Mouse (Mus musculus): ENCODE measurements around the gene Akr1b10. TPM values are rescaled to one million over a fixed set of nuclear protein-coding genes. Genes with fewer than 3 reads are reported as not detected.

Akr1b10 gene
- polyA plus RNA-seq, 1 experiment: 2.4 TPM

DNA sequence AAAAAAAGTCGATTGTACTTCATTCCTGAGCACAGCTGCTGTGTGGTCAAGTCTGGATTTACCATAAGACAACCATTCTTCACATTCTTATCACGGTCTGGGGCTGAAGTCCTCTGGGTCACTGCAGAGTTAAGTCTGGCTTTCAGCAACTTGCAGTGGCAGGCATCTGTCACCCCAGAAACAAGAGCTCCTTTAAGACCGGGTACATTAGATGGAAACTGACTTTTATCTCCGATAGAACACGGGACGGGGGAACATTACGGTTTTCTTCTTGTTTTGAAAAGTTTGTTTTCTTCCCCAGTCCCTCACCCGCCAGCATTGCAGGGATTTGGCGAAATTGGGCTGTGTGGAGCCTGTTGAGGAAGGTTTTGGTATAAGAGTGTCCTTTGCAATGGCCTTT is 28.2 kb upstream of the Akr1b10 start:
- TF ChIP-seq GATA1 (IDR thresholded peaks at IDR 0.05; ENCODE audit: low read length): no peak

DNA sequence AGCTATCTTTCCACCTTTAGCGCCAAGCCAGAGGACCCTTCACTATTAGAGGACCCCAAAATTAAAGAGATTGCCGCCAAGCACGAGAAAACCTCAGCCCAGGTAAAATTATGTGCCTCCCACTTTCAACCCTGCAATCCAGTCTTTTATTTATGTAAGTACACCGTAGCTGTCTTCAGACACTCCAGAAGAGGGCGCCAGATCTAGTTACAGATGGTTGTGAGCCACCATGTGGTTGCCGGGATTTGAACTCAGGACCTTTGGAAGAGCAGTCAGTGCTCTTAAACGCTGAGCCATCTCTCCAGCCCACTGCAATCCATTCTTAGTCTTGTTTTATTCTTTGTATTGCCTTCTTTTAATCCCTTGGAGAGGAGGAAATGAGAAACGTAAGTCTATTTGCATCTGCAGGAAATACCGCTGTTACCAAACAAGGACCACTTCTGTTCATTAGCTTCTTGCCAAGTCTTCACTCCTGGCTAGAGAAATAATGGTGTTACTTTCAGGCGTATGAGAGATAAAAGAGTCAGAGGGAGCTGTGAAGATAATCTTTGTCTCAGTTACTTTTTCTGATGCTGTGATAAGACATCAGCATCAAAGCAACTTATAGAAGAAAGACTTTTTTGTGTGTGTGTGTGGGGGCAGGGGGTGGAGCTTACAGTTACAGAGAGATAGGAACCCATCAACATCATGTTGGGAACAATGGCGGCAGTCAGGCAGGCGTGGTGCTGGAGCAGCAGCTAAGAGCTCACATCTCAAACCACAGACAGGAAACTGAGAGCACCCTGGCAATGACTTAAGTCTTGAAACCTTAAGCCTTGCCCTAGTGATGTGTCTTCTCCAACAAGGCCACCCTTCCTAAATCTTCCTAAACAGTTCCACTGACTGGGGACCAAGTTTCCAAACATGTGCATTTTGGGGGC is 19.5 kb upstream of the Akr1b10 start:
- TF ChIP-seq GATA1 (IDR thresholded peaks at IDR 0.05; ENCODE audit: low read length): no peak

DNA sequence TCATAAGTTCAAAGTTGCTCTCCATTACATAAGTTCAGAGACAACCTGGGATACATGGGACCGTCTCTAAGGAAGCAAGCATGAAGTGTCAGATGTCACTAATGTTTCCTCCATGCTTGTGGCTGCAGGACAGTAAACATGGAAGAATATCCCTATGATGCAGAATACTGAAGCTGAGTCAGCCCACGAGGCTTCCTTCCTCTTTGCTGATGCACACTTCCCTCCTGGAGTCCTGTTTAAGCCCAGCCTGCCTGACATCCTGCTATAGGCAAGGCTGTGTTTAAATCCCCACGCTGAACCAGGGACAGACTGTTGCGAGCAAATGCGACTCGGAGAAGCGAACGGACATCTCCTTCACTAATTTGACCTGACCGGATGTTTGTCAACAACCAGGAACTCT is 16.0 kb upstream of the Akr1b10 start:
- no peak for TF ChIP-seq GATA1 (IDR thresholded peaks at IDR 0.05; ENCODE audit: low read length)

DNA sequence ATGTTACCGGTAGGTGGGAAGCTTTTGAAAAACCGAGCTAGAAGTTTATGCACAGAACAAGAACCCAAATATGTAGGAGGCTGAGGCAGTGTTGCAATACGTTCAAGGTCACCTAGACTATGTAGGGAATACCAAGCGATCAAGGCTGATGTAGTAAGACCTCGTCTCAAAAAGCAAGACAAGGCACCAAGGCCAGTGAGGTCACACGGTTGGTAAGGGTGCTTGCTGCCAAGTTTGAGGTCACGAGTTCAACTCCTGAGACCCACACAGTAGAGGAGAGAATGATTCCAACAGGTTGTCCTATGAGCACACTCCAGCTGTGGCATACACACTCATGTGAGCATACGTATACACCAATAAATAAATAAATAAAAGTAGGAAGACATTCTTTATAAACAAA is 13.9 kb upstream of the Akr1b10 start:
- TF ChIP-seq GATA1 (IDR thresholded peaks at IDR 0.05; ENCODE audit: low read length): no peak

DNA sequence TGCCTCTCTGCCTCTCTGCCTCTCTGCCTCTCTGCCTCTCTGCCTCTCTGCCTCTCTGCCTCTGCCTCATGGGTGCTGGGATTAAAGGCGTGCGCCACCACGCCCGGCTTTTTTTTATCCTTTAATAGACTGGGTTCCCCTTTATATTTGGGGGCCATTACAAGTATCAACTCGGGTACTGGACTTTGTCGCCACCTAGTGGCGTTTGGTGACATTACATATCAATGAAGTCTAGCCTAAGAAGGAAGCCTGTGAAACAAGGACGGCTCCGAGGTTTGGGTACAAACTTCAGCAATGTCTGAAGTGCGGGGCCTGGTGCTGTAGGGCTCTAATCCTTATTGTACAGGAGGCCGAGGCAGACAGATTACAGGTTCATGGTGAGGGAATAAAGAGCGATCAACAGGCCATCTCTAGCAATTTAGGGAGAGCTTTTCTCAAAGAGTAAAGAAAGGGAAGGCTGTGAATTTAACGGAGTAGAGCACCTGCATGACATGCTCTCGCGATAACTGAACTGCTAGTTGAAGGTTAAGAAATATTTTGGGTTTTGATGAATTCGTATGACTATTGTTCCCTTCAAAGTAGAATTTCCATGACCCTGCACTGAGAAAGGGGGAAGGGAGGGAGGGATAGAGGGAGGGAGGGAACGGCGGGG is 12.2 kb upstream of the Akr1b10 start:
- no peak for TF ChIP-seq GATA1 (IDR thresholded peaks at IDR 0.05; ENCODE audit: low read length)

GRCm38 (mm10) chr6:34373841-34374240 is 10.2 kb upstream of the Akr1b10 start:
- TF ChIP-seq GATA1 (IDR thresholded peaks at IDR 0.05; ENCODE audit: low read length): no peak

- no peak for TF ChIP-seq GATA1 (IDR thresholded peaks at IDR 0.05; ENCODE audit: low read length)
Measured at GRCm38 (mm10) chr6:34383401-34383800, 617 bp upstream of the Akr1b10 start.

DNA sequence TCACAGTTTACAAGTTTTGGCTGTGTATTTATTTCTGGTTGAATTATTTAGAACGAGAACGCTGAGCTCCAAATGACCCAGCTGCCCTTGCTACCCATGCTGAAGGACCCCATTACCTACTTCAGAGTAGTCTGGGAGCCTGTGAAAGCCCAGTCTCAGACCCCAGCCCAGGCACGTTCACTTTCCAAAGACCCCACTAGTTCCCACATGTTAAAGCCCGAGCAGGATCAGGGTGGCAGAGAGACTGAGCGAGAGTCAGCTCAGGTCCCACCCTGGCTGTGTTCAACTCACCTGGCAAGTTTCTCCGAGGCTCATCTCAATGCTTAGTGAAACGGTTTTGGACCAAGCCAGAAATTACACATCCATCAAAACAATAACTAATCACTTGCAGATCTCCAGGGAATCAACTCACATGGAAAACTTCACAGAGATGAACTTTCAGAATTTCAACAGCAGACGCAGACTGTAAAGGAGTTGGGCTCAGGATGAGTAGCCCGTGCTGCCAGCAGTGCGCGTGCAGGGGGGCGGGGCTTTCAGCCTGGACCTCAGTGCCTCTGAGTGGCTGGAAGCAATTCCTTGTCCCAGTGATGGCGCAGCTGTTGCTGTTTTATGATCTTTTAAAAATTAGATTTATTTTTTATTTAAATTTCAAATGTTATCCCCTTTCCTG is 818 bp downstream of the Akr1b10 start:
- TF ChIP-seq GATA1 (IDR thresholded peaks at IDR 0.05; ENCODE audit: low read length): no peak

DNA sequence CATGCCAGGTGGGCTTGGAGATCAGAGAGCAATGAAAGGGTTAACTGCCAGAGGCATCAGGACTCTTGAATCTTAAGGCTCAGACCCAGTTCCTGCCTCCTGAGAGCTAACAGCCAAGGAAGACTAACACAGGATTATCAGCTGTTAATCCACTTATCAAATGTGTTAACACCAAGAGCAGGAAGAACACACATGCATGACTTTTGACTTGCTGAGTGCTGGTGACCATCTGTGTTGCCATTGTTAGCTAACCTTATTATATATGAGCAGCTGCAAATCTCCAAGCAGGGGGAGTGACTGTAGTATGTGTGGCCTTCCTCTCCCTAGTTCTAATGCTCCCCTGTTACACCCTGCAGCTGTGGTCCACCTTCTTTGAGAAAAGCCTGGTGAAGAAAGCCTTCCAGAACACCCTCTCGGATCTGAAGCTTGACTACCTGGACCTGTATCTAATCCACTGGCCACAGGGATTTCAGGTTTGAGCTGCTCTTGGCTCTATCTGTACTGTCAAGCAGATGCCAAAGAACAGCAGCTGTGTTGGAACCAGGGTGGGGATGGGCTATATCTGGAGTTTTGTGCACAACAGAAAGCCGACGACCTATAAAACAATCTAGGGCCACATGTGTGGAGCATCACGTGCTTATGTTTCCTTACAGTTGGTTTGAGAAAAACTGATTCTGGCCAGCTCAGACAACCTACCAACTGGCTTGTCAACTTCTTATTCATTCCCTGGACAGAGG is 4.6 kb downstream of the Akr1b10 start:
- TF ChIP-seq GATA1 (IDR thresholded peaks at IDR 0.05; ENCODE audit: low read length): no peak

GRCm38 (mm10) chr6:34395897-34396296 is 11.9 kb downstream of the Akr1b10 start:
- no peak for TF ChIP-seq GATA1 (IDR thresholded peaks at IDR 0.05; ENCODE audit: low read length)

DNA sequence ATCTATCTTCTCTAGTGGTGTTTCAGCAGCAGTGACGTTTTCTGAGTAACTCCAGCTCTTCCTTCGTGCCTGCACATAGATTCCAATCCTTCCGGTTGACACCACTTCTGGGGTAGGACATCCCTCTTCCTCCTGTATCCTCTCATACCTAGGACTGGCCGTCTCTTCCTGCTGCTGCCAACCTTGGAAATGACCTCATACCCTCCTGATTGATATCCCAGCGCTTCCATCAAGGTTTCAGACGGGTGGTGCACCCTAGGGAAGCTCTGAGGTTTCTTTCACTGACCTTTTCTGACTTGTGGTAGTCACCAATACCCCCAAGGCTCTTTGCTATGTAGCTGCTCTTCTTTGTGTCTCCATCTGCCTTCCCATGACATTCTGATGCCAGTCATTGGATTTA is 14.4 kb downstream of the Akr1b10 start:
- TF ChIP-seq GATA1 (IDR thresholded peaks at IDR 0.05; ENCODE audit: low read length): no peak

DNA sequence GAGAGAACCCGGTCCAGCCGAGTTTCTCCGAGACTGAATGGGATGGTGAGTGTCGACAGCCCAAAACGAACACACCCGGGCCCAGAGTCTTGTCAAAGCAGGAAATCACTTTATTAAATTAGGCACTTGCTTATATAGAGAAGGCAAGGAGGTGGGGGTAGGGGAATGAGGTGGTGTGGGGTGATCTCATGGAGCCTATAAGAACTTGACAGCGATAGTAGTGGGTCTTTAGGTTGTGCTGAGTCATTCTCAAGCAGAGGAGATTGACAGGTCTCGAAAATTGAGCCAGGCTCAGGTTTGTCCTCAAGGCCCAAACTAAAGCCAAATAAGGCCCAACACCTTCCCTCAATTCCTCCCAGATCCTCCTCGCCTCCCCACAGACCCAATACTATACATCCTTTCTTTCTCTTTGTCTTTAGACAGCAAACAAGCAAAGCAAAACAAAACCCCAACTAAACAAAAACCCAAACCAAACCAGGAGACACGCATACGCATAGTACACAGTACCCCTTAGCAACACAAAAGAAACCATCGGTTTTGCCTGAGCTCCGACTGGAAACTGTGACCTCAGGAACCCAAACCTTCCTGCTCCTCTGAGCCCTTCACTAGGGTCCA is 15.7 kb downstream of the Akr1b10 start:
- TF ChIP-seq GATA1 (IDR thresholded peaks at IDR 0.05; ENCODE audit: low read length): no peak

DNA sequence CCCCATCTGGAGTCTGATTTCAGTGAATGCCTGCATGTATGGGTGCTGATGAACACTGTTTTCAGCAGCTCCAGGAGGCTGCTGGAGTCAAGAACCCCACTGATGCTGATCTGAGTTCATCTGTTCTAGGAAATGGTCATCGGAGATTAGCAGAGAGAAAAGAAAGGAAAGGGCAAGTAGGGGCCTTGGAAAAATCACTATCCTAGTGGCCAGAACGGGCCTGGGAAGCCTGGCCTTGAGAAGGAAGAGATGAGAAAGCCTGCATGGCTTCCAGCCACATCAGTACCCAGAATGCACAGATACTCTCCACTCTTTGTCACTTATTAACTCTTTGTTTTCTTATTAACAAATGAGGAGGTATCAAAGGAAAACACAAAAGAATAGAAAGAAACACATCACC is 16.7 kb downstream of the Akr1b10 start:
- TF ChIP-seq GATA1 (IDR thresholded peaks at IDR 0.05; ENCODE audit: low read length): no peak

DNA sequence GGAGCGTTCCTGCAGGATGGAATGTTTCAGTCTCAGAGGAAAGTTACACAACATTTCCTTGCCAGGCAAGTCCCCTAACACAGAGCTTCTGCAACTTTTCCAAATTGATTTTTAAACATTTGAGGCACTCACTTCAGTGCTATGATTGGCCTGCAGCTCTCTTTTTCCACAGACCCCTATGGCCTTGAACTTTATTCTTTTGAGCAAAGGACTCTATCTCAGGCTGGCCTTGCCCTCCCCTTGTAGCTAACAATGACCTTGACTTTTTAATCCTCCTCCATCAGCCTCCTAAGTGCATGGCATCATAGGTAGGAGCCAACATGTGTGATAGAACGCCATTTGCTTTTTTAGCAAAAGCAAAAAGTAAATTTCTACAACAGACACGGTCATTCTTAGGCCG is 22.7 kb downstream of the Akr1b10 start:
- no peak for TF ChIP-seq GATA1 (IDR thresholded peaks at IDR 0.05; ENCODE audit: low read length)

DNA sequence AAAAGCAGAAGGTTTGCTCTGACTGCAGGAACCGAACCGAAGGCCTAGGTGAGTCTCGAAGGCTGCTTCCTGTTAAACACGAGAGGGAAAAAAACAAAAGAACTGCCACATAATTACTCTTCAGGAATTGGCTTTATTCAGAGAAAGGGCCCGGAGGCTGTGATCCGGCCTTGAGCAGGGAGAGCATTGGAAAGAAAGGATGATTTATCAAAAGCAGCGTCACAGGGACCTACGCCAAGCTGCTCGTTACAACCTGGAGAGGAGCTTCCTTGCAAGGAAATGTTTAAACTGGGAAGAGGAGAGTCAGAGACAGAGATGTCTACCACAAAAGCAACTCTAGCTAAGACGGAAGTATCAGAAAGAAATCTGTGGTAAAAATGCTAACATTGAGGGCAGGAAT is 23.4 kb downstream of the Akr1b10 start:
- TF ChIP-seq GATA1 (IDR thresholded peaks at IDR 0.05; ENCODE audit: low read length): no peak

All from G1E-ER4 (cell line).